Mouse (Mus musculus) inflammation-experienced regulatory T-cells (primary cell): ENCODE data around the gene Mmp14. TPM values are rescaled to one million over a fixed set of nuclear protein-coding genes. Genes with fewer than 3 reads are reported as not detected.

Experiments
- polyA plus RNA-seq, 2 experiments: library from polyadenylated mRNA; unstranded; fragments of 100-300 nt; shearing (Covaris generic); gene quantifications; one replicate each; pipeline ENCODE4 v1.2.1; 2017

The Mmp14 gene
- polyA plus RNA-seq = 10 to 100 TPM in 1 of 2 experiments, 1 to 10 TPM in 1; 6.7 to 25.0 TPM

GRCm38 (mm10) chr14:54431334-54432077 is at the start of gene Mmp14:
Gene Mmp14, plus strand, starts transcription at chr14:54431612.

GRCm38 (mm10) chr14:54417623-54418081 is 13.8 kb upstream of the Mmp14 start, which contains the start of gene Slc7a7:
Gene Slc7a7, minus strand, starts transcription at chr14:54417780.

GRCm38 (mm10) chr14:54426689-54427398 is 4.6 kb upstream of the Mmp14 start, which contains the start of gene Mrpl52:
Gene Mrpl52, plus strand, starts transcription at chr14:54426909.

GRCm38 (mm10) chr14:54463959-54464292 is 32.5 kb downstream of the Mmp14 start, which contains the start of gene Lrp10:
Gene Lrp10, plus strand, starts transcription at chr14:54464137.

GRCm38 (mm10) chr14:54475941-54476844 is 44.8 kb downstream of the Mmp14 start, which contains the start of gene Rem2:
Gene Rem2, plus strand, starts transcription at chr14:54476100.

Other genes starting within 250 kb of the Mmp14 start
- gene Dad1, start 177.5 kb upstream of the Mmp14 start, polyA plus RNA-seq = 100 to 1,000 TPM; 437 to 475 TPM
- 10 to 100 TPM; 20.6 to 32.2 TPM for gene Abhd4, start 177.4 kb upstream of the Mmp14 start, polyA plus RNA-seq
- gene Olfr49, start 146.7 kb upstream of the Mmp14 start, polyA plus RNA-seq = under 1 TPM in 1 of 2 experiments, not detected in 1; 0.04 TPM
- gene Oxa1l, start 70.8 kb upstream of the Mmp14 start, polyA plus RNA-seq = 10 to 100 TPM; 54.3 to 58.1 TPM
- gene Slc7a7, start 13.8 kb upstream of the Mmp14 start, polyA plus RNA-seq = 1 to 10 TPM; 1.5 to 1.6 TPM
- gene Mrpl52, start 4.7 kb upstream of the Mmp14 start, polyA plus RNA-seq = 100 to 1,000 TPM; 170 to 222 TPM
- gene Lrp10, start 32.5 kb downstream of the Mmp14 start, polyA plus RNA-seq = 100 to 1,000 TPM; 364 to 420 TPM
- gene Rem2, start 44.5 kb downstream of the Mmp14 start, polyA plus RNA-seq = under 1 TPM; 0.35 to 0.87 TPM
- gene Prmt5, start 85.9 kb downstream of the Mmp14 start, polyA plus RNA-seq = 10 to 100 TPM; 35.4 to 48.8 TPM
- 10 to 100 TPM; 32.7 to 36.5 TPM for gene Haus4, start 123.0 kb downstream of the Mmp14 start, polyA plus RNA-seq
- under 1 TPM; 0.81 to 0.84 TPM for gene Ajuba, start 145.9 kb downstream of the Mmp14 start, polyA plus RNA-seq
- 1 to 10 TPM; 1.8 to 1.9 TPM for gene 4931414P19Rik, start 174.4 kb downstream of the Mmp14 start, polyA plus RNA-seq
- gene Psmb5, start 186.4 kb downstream of the Mmp14 start, polyA plus RNA-seq = 100 to 1,000 TPM; 173 to 203 TPM
- under 1 TPM; 0.08 to 0.17 TPM for gene Psmb11, start 189.8 kb downstream of the Mmp14 start, polyA plus RNA-seq
- not detected for gene Gm17606, start 209.3 kb downstream of the Mmp14 start, polyA plus RNA-seq
- gene Cdh24, start 209.8 kb downstream of the Mmp14 start, polyA plus RNA-seq = 1 to 10 TPM; 1.8 to 1.9 TPM